Mouse (Mus musculus) MEL (cell line): ENCODE measurements at regions not wholly inside any gene's neighbourhood (a gene's known extent, or its start where the extent isn't known, plus 50 kb on each side); places are given as distances from the start of the nearest gene placed in this dataset.

Source experiments
- DNase-seq: peaks from one replicate; pipeline ENCODE4 v3.0.0; 2011; ENCODE audit warnings: low read depth, low spot score
- H3K27ac ChIP-seq: 2 replicates; pipeline ENCODE4 v1.5.1; 2012; ENCODE audit warnings: low read depth, mild to moderate bottlenecking, control low read depth, low read length, moderate library complexity; ENCODE audit not compliant: control insufficient read depth
- H3K27me3 ChIP-seq, 2 experiments: fragments of 150-350 bp in 1 of 2; sonication (generic) in 1 of 2; 2 replicates each; pipeline ENCODE4 v1.6.1; 2012; ENCODE audit warnings: low read length in 2 of 2, mild to moderate bottlenecking in 2 of 2, improper control_type of control experiment in 1 of 2, moderate library complexity in 1 of 2; ENCODE audit not compliant: insufficient read depth in 2 of 2, control insufficient read depth in 1 of 2
- H3K36me3 ChIP-seq, 2 experiments: 2 replicates each; pipeline ENCODE4 v1.6.1; 2012 to 2014; ENCODE audit warnings: low read length in 2 of 2, improper control_type of control experiment in 1 of 2, inconsistent platforms in 1 of 2, mild to moderate bottlenecking in 1 of 2; ENCODE audit not compliant: insufficient read depth in 2 of 2, control insufficient read depth in 1 of 2
- H3K4me1 ChIP-seq, 2 experiments: fragments of 150-350 bp in 1 of 2; sonication (generic) in 1 of 2; 2 replicates each; pipeline ENCODE4 v1.6.1; 2012; ENCODE audit warnings: low read length in 2 of 2, improper control_type of control experiment in 1 of 2, mild to moderate bottlenecking in 1 of 2; ENCODE audit not compliant: insufficient read depth in 2 of 2, control insufficient read depth in 1 of 2
- H3K4me3 ChIP-seq, 2 experiments: fragments of 150-350 bp in 1 of 2; sonication (generic) in 1 of 2; 2 replicates each; pipeline ENCODE4 v1.5.1; 2012; ENCODE audit warnings: low read depth in 2 of 2, low read length in 2 of 2, mild to moderate bottlenecking in 2 of 2, moderate library complexity in 2 of 2, control low read depth in 1 of 2, improper control_type of control experiment in 1 of 2; ENCODE audit not compliant: control insufficient read depth in 1 of 2, insufficient read depth in 1 of 2
- H3K79me2 ChIP-seq: 2 replicates; pipeline ENCODE4 v1.6.1; 2012; ENCODE audit warnings: mild to moderate bottlenecking, low read length, moderate library complexity; ENCODE audit not compliant: control insufficient read depth, poor library complexity, insufficient read depth
- H3K9ac ChIP-seq: 2 replicates; pipeline ENCODE4 v1.6.1; 2012; ENCODE audit warnings: low read depth, mild to moderate bottlenecking, control low read depth, low read length, moderate library complexity; ENCODE audit not compliant: control insufficient read depth, poor library complexity, severe bottlenecking
- H3K9me3 ChIP-seq: fragments of 150-350 bp; sonication (generic); replicated peaks from 2 replicates; pipeline ENCODE4 v1.6.1; 2012; ENCODE audit warnings: mild to moderate bottlenecking, low read length, improper control_type of control experiment, moderate library complexity; ENCODE audit not compliant: insufficient read depth
- CHD1 ChIP-seq: IDR thresholded peaks from 2 replicates; pipeline ENCODE4 v1.6.1; 2012; ENCODE audit warnings: low read depth, mild to moderate bottlenecking, inconsistent platforms, low read length, improper control_type of control experiment
- E2F4 ChIP-seq: IDR thresholded peaks from 2 replicates; pipeline ENCODE4 v1.6.1; 2011; ENCODE audit warnings: low read depth, low read length, improper control_type of control experiment, borderline replicate concordance
- ELF1 ChIP-seq: IDR thresholded peaks from 2 replicates; pipeline ENCODE4 v1.6.1; 2014; ENCODE audit warnings: low read depth, mild to moderate bottlenecking, inconsistent platforms, low read length, improper control_type of control experiment, moderate library complexity
- EP300 ChIP-seq, 2 experiments: IDR thresholded peaks; 2 replicates each; pipeline ENCODE4 v1.6.1; 2011; ENCODE audit warnings: improper control_type of control experiment in 2 of 2, low read length in 2 of 2, low read depth in 1 of 2, mild to moderate bottlenecking in 1 of 2
- ETS1 ChIP-seq: IDR thresholded peaks from 2 replicates; pipeline ENCODE4 v1.6.1; 2012; ENCODE audit warnings: low read depth, mild to moderate bottlenecking, inconsistent platforms, low read length, improper control_type of control experiment, moderate library complexity
- HCFC1 ChIP-seq: IDR thresholded peaks from 2 replicates; pipeline ENCODE4 v1.6.1; 2012; ENCODE audit warnings: low read depth, mild to moderate bottlenecking, inconsistent platforms, low read length, improper control_type of control experiment, moderate library complexity
- MAFK ChIP-seq: IDR thresholded peaks from 2 replicates; pipeline ENCODE4 v1.6.1; 2011; ENCODE audit warnings: low read depth, mild to moderate bottlenecking, low read length, improper control_type of control experiment, borderline replicate concordance
- MAX ChIP-seq: IDR thresholded peaks from 2 replicates; pipeline ENCODE4 v1.6.1; 2011; ENCODE audit warnings: low read length, improper control_type of control experiment
- MAZ ChIP-seq: IDR thresholded peaks from 2 replicates; pipeline ENCODE4 v1.6.1; 2012; ENCODE audit warnings: low read depth, mild to moderate bottlenecking, inconsistent platforms, low read length, improper control_type of control experiment
- MYC ChIP-seq: IDR thresholded peaks from 2 replicates; pipeline ENCODE4 v1.6.1; 2011; ENCODE audit warnings: low read depth, mild to moderate bottlenecking, low read length, improper control_type of control experiment, moderate library complexity
- POLR2A ChIP-seq, 2 experiments: IDR thresholded peaks; 2 replicates each; pipeline ENCODE4 v1.6.1; 2011 to 2012; ENCODE audit warnings: low read length in 2 of 2, mild to moderate bottlenecking in 2 of 2, control low read depth in 1 of 2, improper control_type of control experiment in 1 of 2, low read depth in 1 of 2, moderate library complexity in 1 of 2; ENCODE audit not compliant: control insufficient read depth in 1 of 2, insufficient read depth in 1 of 2, poor library complexity in 1 of 2
- POLR2AphosphoS2 ChIP-seq: IDR thresholded peaks from 2 replicates; pipeline ENCODE4 v1.6.1; 2011; ENCODE audit warnings: low read length, improper control_type of control experiment
- POLR2AphosphoS5 ChIP-seq: IDR thresholded peaks from 2 replicates; pipeline ENCODE4 v1.6.1; 2012; ENCODE audit warnings: low read depth, borderline replicate concordance, mild to moderate bottlenecking, inconsistent platforms, low read length, moderate library complexity, mixed read lengths
- RCOR1 ChIP-seq: IDR thresholded peaks from 2 replicates; pipeline ENCODE4 v1.6.1; 2012; ENCODE audit warnings: low read depth, mild to moderate bottlenecking, inconsistent platforms, low read length, improper control_type of control experiment
- SIN3A ChIP-seq: IDR thresholded peaks from 2 replicates; pipeline ENCODE4 v1.6.1; 2012; ENCODE audit warnings: low read length, improper control_type of control experiment, inconsistent platforms
- SMC3 ChIP-seq: IDR thresholded peaks from 2 replicates; pipeline ENCODE4 v1.6.1; 2011; ENCODE audit warnings: low read depth, low read length, improper control_type of control experiment
- TAL1 ChIP-seq: IDR thresholded peaks from 2 replicates; pipeline ENCODE4 v1.6.1; 2012; ENCODE audit warnings: mild to moderate bottlenecking, inconsistent platforms, low read length, moderate library complexity, mixed read lengths
- TCF12 ChIP-seq: IDR thresholded peaks from 2 replicates; pipeline ENCODE4 v1.6.1; 2014; ENCODE audit warnings: low read depth, mild to moderate bottlenecking, inconsistent platforms, low read length, improper control_type of control experiment, moderate library complexity
- USF2 ChIP-seq, 2 experiments: IDR thresholded peaks; 2 replicates each; pipeline ENCODE4 v1.6.1; 2011 to 2012; ENCODE audit warnings: improper control_type of control experiment in 2 of 2, low read length in 2 of 2, borderline replicate concordance in 1 of 2, inconsistent platforms in 1 of 2, low read depth in 1 of 2, mild to moderate bottlenecking in 1 of 2; ENCODE audit not compliant: insufficient read depth in 1 of 2
- ZKSCAN1 ChIP-seq: IDR thresholded peaks from 2 replicates; pipeline ENCODE4 v1.6.1; 2012; ENCODE audit warnings: low read depth, mild to moderate bottlenecking, inconsistent platforms, low read length, improper control_type of control experiment, moderate library complexity
- ZNF384 ChIP-seq: IDR thresholded peaks from 2 replicates; pipeline ENCODE4 v1.6.1; 2012; ENCODE audit warnings: low read depth, mild to moderate bottlenecking, inconsistent platforms, low read length, improper control_type of control experiment

DNA sequence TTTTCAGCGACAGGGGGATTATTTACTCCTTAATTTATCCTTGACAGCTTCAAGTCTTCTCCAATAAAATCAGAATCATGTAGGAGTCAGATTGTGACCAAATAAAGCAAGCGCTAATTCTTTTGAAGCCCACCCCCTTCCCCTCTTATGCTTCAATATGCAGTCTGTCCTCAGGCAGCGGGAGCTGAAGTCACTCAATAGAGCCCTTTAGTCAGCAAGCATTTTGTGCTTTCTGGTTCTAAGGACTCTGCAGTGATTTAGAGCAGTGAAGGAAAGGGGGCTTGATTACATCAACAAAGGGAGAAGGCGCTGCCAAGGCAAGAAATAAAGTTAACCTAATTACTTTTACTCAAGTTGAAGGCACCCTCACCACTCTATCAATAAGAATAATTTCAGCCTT lies 298.5 kb upstream of the Galnt5 start:
- Histone ChIP-seq H3K27ac (no peak overlapping the region), H3K27me3 (no peaks in the 10 kb centered on the region), H3K79me2 (no peaks in the 10 kb centered on the region), H3K4me3 (no peak overlapping the region), H3K36me3 (no peaks in the 10 kb centered on the region), H3K9me3 (no peaks in the 10 kb centered on the region), H3K9ac (no peak overlapping the region), H3K4me1 (no peaks in the 10 kb centered on the region)
- DNase-seq: no peak
- TF ChIP-seq USF2 (IDR thresholded peaks at IDR 0.05; ENCODE audit: borderline replicate concordance in 1 of 2, insufficient read depth in 1 of 2, low read depth in 1 of 2, low read length in 2 of 2) (no peak), HCFC1 (no peak), SIN3A (no peak), ZKSCAN1 (no peak), ZNF384 (no peak), ETS1 (no peak), POLR2AphosphoS2 (no peak), CHD1 (no peak), EP300 (IDR thresholded peaks at IDR 0.05; ENCODE audit: low read depth in 1 of 2, low read length in 2 of 2) (no peak), TCF12 (no peak), POLR2AphosphoS5 (no peak)

DNA sequence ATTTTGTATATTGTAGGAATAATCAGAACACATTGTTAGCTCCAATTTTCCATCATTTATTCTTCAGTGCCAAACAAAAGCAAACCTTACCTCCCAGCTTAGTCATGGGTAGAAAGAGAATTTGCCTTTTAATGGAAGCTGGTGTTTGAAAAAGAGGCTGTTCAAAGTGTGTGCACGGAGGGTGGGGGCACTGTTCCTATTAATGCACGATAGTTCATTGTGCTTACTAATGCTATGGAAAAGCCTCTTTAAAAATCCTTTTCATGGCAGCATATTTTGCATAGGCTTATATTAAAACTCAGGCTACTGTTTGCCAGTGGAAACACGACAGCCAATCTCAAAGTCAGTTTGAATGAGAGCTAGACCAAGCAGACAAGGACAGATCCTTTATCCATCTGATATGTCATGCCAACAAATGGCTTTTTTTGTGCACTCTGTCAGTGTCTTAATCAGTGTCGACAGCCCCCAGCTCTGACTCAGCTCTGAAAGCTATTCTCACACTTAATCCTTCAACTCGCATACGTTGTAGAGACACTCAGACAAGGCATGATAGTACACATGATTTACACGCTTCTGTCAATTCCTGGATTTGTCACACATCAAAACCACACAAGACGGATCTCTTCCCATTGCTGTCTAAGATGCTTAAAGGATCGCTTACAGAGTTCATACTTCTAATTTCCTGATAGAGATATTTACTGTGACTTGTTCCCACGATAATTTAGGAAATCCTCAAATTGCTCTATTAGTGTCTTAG lies 280.8 kb upstream of the Galnt5 start:
- H3K9ac ChIP-seq: no peak overlapping the region
- no peaks in the 10 kb centered on the region for H3K36me3 ChIP-seq
- H3K9me3 ChIP-seq: no peaks in the 10 kb centered on the region
- no peak for TF ChIP-seq TCF12
- TF ChIP-seq HCFC1: no peak
- no peak for TF ChIP-seq TAL1
- no peak for TF ChIP-seq ELF1
- TF ChIP-seq MAFK: no peak
- TF ChIP-seq MAX: no peak
- TF ChIP-seq USF2 (IDR thresholded peaks at IDR 0.05; ENCODE audit: borderline replicate concordance in 1 of 2, insufficient read depth in 1 of 2, low read depth in 1 of 2, low read length in 2 of 2): no peak
- no peak for TF ChIP-seq RCOR1
- TF ChIP-seq MAZ: no peak
- no peak for TF ChIP-seq MYC
- no peak for TF ChIP-seq POLR2A (IDR thresholded peaks at IDR 0.05; ENCODE audit: control insufficient read depth in 1 of 2, insufficient read depth in 1 of 2, low read depth in 1 of 2, low read length in 2 of 2, poor library complexity in 1 of 2)
- no peak for TF ChIP-seq SMC3
- TF ChIP-seq E2F4: no peak
- no peaks in the 10 kb centered on the region for H3K79me2 ChIP-seq
- H3K27ac ChIP-seq: no peak overlapping the region
- no peaks in the 10 kb centered on the region for H3K4me1 ChIP-seq
- DNase-seq: no peak
- no peak overlapping the region for H3K4me3 ChIP-seq
- no peaks in the 10 kb centered on the region for H3K27me3 ChIP-seq
